Mouse (Mus musculus) forebrain, embryonic 15.5 days (tissue): ENCODE data around the gene Glrp1. TPM values are rescaled to one million over a fixed set of nuclear protein-coding genes. Genes with fewer than 3 reads are reported as not detected.
A peak's percentile ranks its signal among the peaks of the same experiment; 100 is the strongest.

Experiments
- ATAC-seq: fragments of 200-750 bp; cut with Nextera tagmentation; replicated peaks from 2 replicates; pipeline ENCODE4 v1.8.0; 2017; ENCODE audit warnings: mild to moderate bottlenecking, moderate TSS enrichment, moderate library complexity
- H3K27ac ChIP-seq: fragments of 300-500 bp; sonication (generic); replicated peaks from 2 replicates; pipeline ENCODE4 v1.5.1; 2015; ENCODE audit warnings: mild to moderate bottlenecking, inconsistent platforms
- H3K27me3 ChIP-seq: fragments of 300-500 bp; sonication (generic); 2 replicates; pipeline ENCODE4 v1.6.1; 2015; ENCODE audit warnings: inconsistent platforms
- H3K36me3 ChIP-seq: fragments of 300-500 bp; sonication (generic); 2 replicates; pipeline ENCODE4 v1.6.1; 2015; ENCODE audit warnings: mild to moderate bottlenecking, inconsistent platforms
- H3K4me1 ChIP-seq: fragments of 300-500 bp; sonication (generic); 2 replicates; pipeline ENCODE4 v1.6.1; 2015; ENCODE audit warnings: inconsistent platforms
- H3K4me2 ChIP-seq: fragments of 300-500 bp; sonication (generic); replicated peaks from 2 replicates; pipeline ENCODE4 v1.6.1; 2015; ENCODE audit warnings: mild to moderate bottlenecking, inconsistent platforms
- H3K4me3 ChIP-seq: fragments of 300-500 bp; sonication (generic); 2 replicates; pipeline ENCODE4 v1.5.1; 2015; ENCODE audit warnings: mild to moderate bottlenecking, inconsistent platforms
- H3K9ac ChIP-seq: fragments of 300-500 bp; sonication (generic); replicated peaks from 2 replicates; pipeline ENCODE4 v1.6.1; 2015; ENCODE audit warnings: mild to moderate bottlenecking, inconsistent platforms
- H3K9me3 ChIP-seq: fragments of 300-500 bp; sonication (generic); 2 replicates; pipeline ENCODE4 v1.6.1; 2016; ENCODE audit warnings: inconsistent platforms
- WGBS: fragments of 180-500 bp; shearing (Covaris S2); methylation state at CpG from one replicate; pipeline ENCODE4 v1.1.7; 2015; ENCODE audit warnings: mixed read lengths; 5-methylcytosine and 5-hydroxymethylcytosine counted together
- polyA plus RNA-seq: library from polyadenylated mRNA; unstranded; fragments of >200 nt; fragmentation: Nextera tagmentation; extraction: Ambion mirVana; gene quantifications from 2 replicates; pipeline ENCODE4 v1.2.1, GENCODE M21; 2015

Gene Glrp1
- polyA plus RNA-seq, 1 experiment from 2014 or later: not detected

- 7% methylated on average over 6 of the region's 6 CpGs for WGBS
- Histone ChIP-seq H3K27me3 (no peaks in the 10 kb centered on the region), H3K4me2 (no peak overlapping the region), H3K4me3 (no peak overlapping the region), H3K27ac (no peak overlapping the region), H3K4me1 (no peaks in the 10 kb centered on the region), H3K9me3 (no peaks in the 10 kb centered on the region), H3K36me3 (no peaks in the 10 kb centered on the region), H3K9ac (no peak overlapping the region)
- no peak for ATAC-seq
These were observed 37.6 kb downstream of the Glrp1 start for GRCm38 (mm10) chr1:88472258-88472657.

GRCm38 (mm10) chr1:88469746-88470145, 40.1 kb downstream of the Glrp1 start:
- no peak for ATAC-seq
- no peak overlapping the region for H3K9ac ChIP-seq
- no peaks in the 10 kb centered on the region for H3K9me3 ChIP-seq
- no peaks in the 10 kb centered on the region for H3K4me1 ChIP-seq
- no peak overlapping the region for H3K4me2 ChIP-seq
- no peak overlapping the region for H3K27ac ChIP-seq
- whole genome bisulfite sequencing: 95% methylated on average over 4 of the region's 4 CpGs
- no peaks in the 10 kb centered on the region for H3K27me3 ChIP-seq
- no peaks in the 10 kb centered on the region for H3K36me3 ChIP-seq
- H3K4me3 ChIP-seq: no peak overlapping the region

- Histone ChIP-seq H3K9ac (no peak overlapping the region), H3K36me3 (no peaks in the 10 kb centered on the region), H3K27ac (no peak overlapping the region), H3K4me3 (no peak overlapping the region), H3K4me2 (no peak overlapping the region), H3K4me1 (no peaks in the 10 kb centered on the region), H3K9me3 (no peaks in the 10 kb centered on the region), H3K27me3 (no peaks in the 10 kb centered on the region)
- ATAC-seq: no peak
- 90% methylated on average over 2 of the region's 2 CpGs for WGBS
These were observed 41.5 kb downstream of the Glrp1 start for GRCm38 (mm10) chr1:88468335-88468734.

GRCm38 (mm10) chr1:88467866-88468265, 42.0 kb downstream of the Glrp1 start:
- Histone ChIP-seq H3K4me1 (no peaks in the 10 kb centered on the region), H3K27me3 (no peaks in the 10 kb centered on the region), H3K9me3 (no peaks in the 10 kb centered on the region), H3K27ac (no peak overlapping the region), H3K4me3 (no peak overlapping the region), H3K36me3 (no peaks in the 10 kb centered on the region), H3K4me2 (no peak overlapping the region), H3K9ac (no peak overlapping the region)
- 80% methylated on average over 5 of the region's 5 CpGs for WGBS
- ATAC-seq: no peak

- H3K9me3 ChIP-seq: no peaks in the 10 kb centered on the region
- ATAC-seq: no peak
- no peak overlapping the region for H3K4me3 ChIP-seq
- WGBS: 67% methylated on average over 8 of the region's 8 CpGs
- no peak overlapping the region for H3K27ac ChIP-seq
- H3K9ac ChIP-seq: no peak overlapping the region
- no peak overlapping the region for H3K4me2 ChIP-seq
- peaks cover 6% of the 10 kb centered on the region for H3K4me1 ChIP-seq
- no peaks in the 10 kb centered on the region for H3K27me3 ChIP-seq
- H3K36me3 ChIP-seq: no peaks in the 10 kb centered on the region
These were observed 43.4 kb downstream of the Glrp1 start for GRCm38 (mm10) chr1:88466325-88467064.

- H3K4me3 ChIP-seq: no peak overlapping the region
- no peaks in the 10 kb centered on the region for H3K36me3 ChIP-seq
- H3K9ac ChIP-seq: no peak overlapping the region
- no peaks in the 10 kb centered on the region for H3K27me3 ChIP-seq
- no peaks in the 10 kb centered on the region for H3K9me3 ChIP-seq
- H3K27ac ChIP-seq: no peak overlapping the region
- 76% methylated on average over 4 of the region's 4 CpGs for WGBS
- ATAC-seq: peak; percentile 51; the same call in 1 of the 2 replicates
- H3K4me2 ChIP-seq: no peak overlapping the region
- H3K4me1 ChIP-seq: peaks cover 6% of the 10 kb centered on the region
These were observed 44.1 kb downstream of the Glrp1 start for GRCm38 (mm10) chr1:88465722-88466121.

GRCm38 (mm10) chr1:88464109-88464905, 45.6 kb downstream of the Glrp1 start:
- no peak overlapping the region for H3K4me2 ChIP-seq
- H3K4me1 ChIP-seq: peaks cover 6% of the 10 kb centered on the region
- no peak for ATAC-seq
- H3K27ac ChIP-seq: no peak overlapping the region
- no peak overlapping the region for H3K9ac ChIP-seq
- H3K27me3 ChIP-seq: no peaks in the 10 kb centered on the region
- no peaks in the 10 kb centered on the region for H3K36me3 ChIP-seq
- H3K9me3 ChIP-seq: no peaks in the 10 kb centered on the region
- H3K4me3 ChIP-seq: no peak overlapping the region
- WGBS: 87% methylated on average over 6 of the region's 6 CpGs

GRCm38 (mm10) chr1:88463241-88463640, 46.6 kb downstream of the Glrp1 start:
- peaks cover 6% of the 10 kb centered on the region for H3K4me1 ChIP-seq
- H3K9ac ChIP-seq: no peak overlapping the region
- no peak overlapping the region for H3K27ac ChIP-seq
- no peaks in the 10 kb centered on the region for H3K36me3 ChIP-seq
- no peak overlapping the region for H3K4me2 ChIP-seq
- H3K9me3 ChIP-seq: no peaks in the 10 kb centered on the region
- H3K27me3 ChIP-seq: no peaks in the 10 kb centered on the region
- no peak for ATAC-seq
- 88% methylated on average over 3 of the region's 3 CpGs for WGBS
- no peak overlapping the region for H3K4me3 ChIP-seq

GRCm38 (mm10) chr1:88462484-88462883, 47.4 kb downstream of the Glrp1 start:
- H3K9ac ChIP-seq: no peak overlapping the region
- H3K4me2 ChIP-seq: no peak overlapping the region
- H3K27me3 ChIP-seq: no peaks in the 10 kb centered on the region
- no peak for ATAC-seq
- no peaks in the 10 kb centered on the region for H3K36me3 ChIP-seq
- 40% methylated on average over 6 of the region's 6 CpGs for WGBS
- H3K4me3 ChIP-seq: no peak overlapping the region
- H3K9me3 ChIP-seq: no peaks in the 10 kb centered on the region
- H3K4me1 ChIP-seq: peaks cover 6% of the 10 kb centered on the region
- H3K27ac ChIP-seq: no peak overlapping the region

- peak overlapping the region; percentile 50 for H3K27ac ChIP-seq
- no peak for ATAC-seq
These were observed 48.8 kb downstream of the Glrp1 start for GRCm38 (mm10) chr1:88461096-88461495.

GRCm38 (mm10) chr1:88459655-88460054, 50.2 kb downstream of the Glrp1 start:
- Histone ChIP-seq H3K36me3 (no peaks in the 10 kb centered on the region), H3K4me1 (peaks cover 6% of the 10 kb centered on the region), H3K27ac (no peak overlapping the region), H3K9me3 (no peaks in the 10 kb centered on the region), H3K9ac (no peak overlapping the region), H3K4me3 (no peak overlapping the region), H3K4me2 (no peak overlapping the region), H3K27me3 (no peaks in the 10 kb centered on the region)
- ATAC-seq: no peak
- WGBS: 84% methylated on average over 5 of the region's 5 CpGs

More at GRCm38 (mm10) chr1:88461096-88461495, 48.8 kb downstream of the Glrp1 start:
- Histone ChIP-seq H3K27me3 (no peaks in the 10 kb centered on the region), H3K9ac (no peak overlapping the region), H3K4me1 (peaks cover 6% of the 10 kb centered on the region), H3K4me3 (no peak overlapping the region), H3K9me3 (no peaks in the 10 kb centered on the region), H3K36me3 (no peaks in the 10 kb centered on the region), H3K4me2 (no peak overlapping the region)
- 20% methylated on average over 1 of the region's 1 CpGs for WGBS

GRCm38 (mm10) chr1:88459196-88459595, 50.7 kb downstream of the Glrp1 start:
- Histone ChIP-seq H3K9me3 (no peaks in the 10 kb centered on the region), H3K27me3 (no peaks in the 10 kb centered on the region), H3K36me3 (no peaks in the 10 kb centered on the region), H3K4me1 (peaks cover 6% of the 10 kb centered on the region), H3K27ac (no peak overlapping the region), H3K9ac (no peak overlapping the region), H3K4me3 (no peak overlapping the region), H3K4me2 (no peak overlapping the region)
- ATAC-seq: no peak
- 83% methylated on average over 4 of the region's 4 CpGs for WGBS
